Mouse (Mus musculus): ENCODE data around the gene Syt7.

- no peak for TF ChIP-seq EP300 (IDR thresholded peaks at IDR 0.05; ENCODE audit: low read depth)
- no peak for TF ChIP-seq CTCF (IDR thresholded peaks at IDR 0.05; ENCODE audit: low read depth)
These were observed 5.1 kb downstream of the Syt7 start for GRCm38 (mm10) chr19:10393874-10394500.

Data from heart, postnatal 0 days (tissue).